Mouse (Mus musculus) midbrain, embryonic 11.5 days (tissue): ENCODE data around the gene AI481877. TPM values are rescaled to one million over a fixed set of nuclear protein-coding genes. Genes with fewer than 3 reads are reported as not detected.

Source experiments
- ATAC-seq: fragments of 200-750 bp; cut with Nextera tagmentation; 2 replicates; pipeline ENCODE4 v1.8.0; 2017; ENCODE audit warnings: moderate TSS enrichment, moderate library complexity; ENCODE audit not compliant: low FRiP score
- DNase-seq: peaks from one replicate; pipeline ENCODE4 v3.0.0; 2015; ENCODE audit warnings: low spot score; ENCODE audit errors: missing footprints
- H3K27ac ChIP-seq: fragments of 300-500 bp; sonication (generic); 2 replicates; pipeline ENCODE4 v1.5.1; 2014; ENCODE audit warnings: low read depth, low read length
- H3K27me3 ChIP-seq: fragments of 300-500 bp; sonication (generic); 2 replicates; pipeline ENCODE4 v1.6.1; 2014; ENCODE audit warnings: mild to moderate bottlenecking, low read length, moderate library complexity, mixed read lengths; ENCODE audit not compliant: control insufficient read depth, insufficient read depth
- H3K36me3 ChIP-seq: fragments of 300-500 bp; sonication (generic); 2 replicates; pipeline ENCODE4 v1.6.1; 2014; ENCODE audit warnings: mild to moderate bottlenecking, low read length, moderate library complexity, mixed read lengths; ENCODE audit not compliant: control insufficient read depth, insufficient read depth
- H3K4me1 ChIP-seq: fragments of 300-500 bp; sonication (generic); 2 replicates; pipeline ENCODE4 v1.6.1; 2014; ENCODE audit warnings: low read length; ENCODE audit not compliant: control insufficient read depth, insufficient read depth
- H3K4me2 ChIP-seq: fragments of 300-500 bp; sonication (generic); 2 replicates; pipeline ENCODE4 v1.6.1; 2014; ENCODE audit warnings: mild to moderate bottlenecking, moderate library complexity
- H3K4me3 ChIP-seq: fragments of 300-500 bp; sonication (generic); 2 replicates; pipeline ENCODE4 v1.5.1; 2014; ENCODE audit warnings: low read depth, low read length
- H3K9ac ChIP-seq: fragments of 300-500 bp; sonication (generic); 2 replicates; pipeline ENCODE4 v1.6.1; 2014; ENCODE audit warnings: low read length
- H3K9me3 ChIP-seq: fragments of 300-500 bp; sonication (generic); 2 replicates; pipeline ENCODE4 v1.6.1; 2016; ENCODE audit warnings: low read length; ENCODE audit not compliant: control insufficient read depth
- WGBS: fragments of 180-500 bp; shearing (Covaris S2); extraction: QIAGEN DNeasy Blood & Tissue Kit; methylation state at CpG from one replicate; pipeline ENCODE4 v1.1.7; 2014; 5-methylcytosine and 5-hydroxymethylcytosine counted together
- polyA plus RNA-seq: library from polyadenylated mRNA; unstranded; fragments of >200 nt; fragmentation: Nextera tagmentation; extraction: Ambion mirVana; gene quantifications from 2 replicates; pipeline ENCODE4 v1.2.1, GENCODE M21; 2014

AI481877 gene
- polyA plus RNA-seq, 1 experiment from 2014 or later, result not detected

GRCm38 (mm10) chr4:59150907-59151306 lies 12.1 kb upstream of the AI481877 start:
- Histone ChIP-seq H3K36me3 (no peaks in the 10 kb centered on the region), H3K4me3 (no peak overlapping the region), H3K4me2 (no peak overlapping the region), H3K27ac (no peak overlapping the region), H3K9me3 (no peaks in the 10 kb centered on the region), H3K27me3 (no peaks in the 10 kb centered on the region), H3K4me1 (no peaks in the 10 kb centered on the region), H3K9ac (no peak overlapping the region)
- ATAC-seq (no peak), DNase-seq (no peak)
- WGBS, result 88% methylated on average over 5 of the region's 5 CpGs

- no peak overlapping the region for H3K4me3 ChIP-seq
- DNase-seq (no peak), ATAC-seq (no peak)
- H3K4me2 ChIP-seq, result no peak overlapping the region
- no peaks in the 10 kb centered on the region for H3K36me3 ChIP-seq
- no peaks in the 10 kb centered on the region for H3K9me3 ChIP-seq
- no peaks in the 10 kb centered on the region for H3K27me3 ChIP-seq
- H3K4me1 ChIP-seq, result no peaks in the 10 kb centered on the region
- 85% methylated on average over 5 of the region's 5 CpGs for WGBS
- no peak overlapping the region for H3K9ac ChIP-seq
- no peak overlapping the region for H3K27ac ChIP-seq
These were observed 10.3 kb upstream of the AI481877 start for GRCm38 (mm10) chr4:59149043-59149442.

- WGBS, result 81% methylated on average over 4 of the region's 4 CpGs
- no peak overlapping the region for H3K4me3 ChIP-seq
- no peak overlapping the region for H3K27ac ChIP-seq
- DNase-seq (no peak), ATAC-seq (no peak)
- no peak overlapping the region for H3K9ac ChIP-seq
- H3K27me3 ChIP-seq, result no peaks in the 10 kb centered on the region
- no peaks in the 10 kb centered on the region for H3K4me1 ChIP-seq
- no peak overlapping the region for H3K4me2 ChIP-seq
- no peaks in the 10 kb centered on the region for H3K36me3 ChIP-seq
- no peaks in the 10 kb centered on the region for H3K9me3 ChIP-seq
These were observed 9.8 kb downstream of the AI481877 start for GRCm38 (mm10) chr4:59128935-59129334.

GRCm38 (mm10) chr4:59125053-59125452 lies 13.7 kb downstream of the AI481877 start:
- Histone ChIP-seq H3K27me3 (no peaks in the 10 kb centered on the region), H3K36me3 (no peaks in the 10 kb centered on the region), H3K4me2 (no peak overlapping the region), H3K9me3 (no peaks in the 10 kb centered on the region), H3K4me1 (no peaks in the 10 kb centered on the region), H3K27ac (no peak overlapping the region), H3K9ac (no peak overlapping the region), H3K4me3 (no peak overlapping the region)
- ATAC-seq, result no peak
- DNase-seq, result no peak
- WGBS, result 92% methylated on average over 1 of the region's 1 CpGs

- no peak for ATAC-seq
- H3K27ac ChIP-seq, result no peak overlapping the region
These were observed 15.2 kb downstream of the AI481877 start for GRCm38 (mm10) chr4:59123557-59123956.

GRCm38 (mm10) chr4:59117644-59118495 lies 20.9 kb downstream of the AI481877 start:
- H3K9me3 ChIP-seq, result no peaks in the 10 kb centered on the region
- H3K4me2 ChIP-seq, result no peak overlapping the region
- no peak overlapping the region for H3K9ac ChIP-seq
- whole genome bisulfite sequencing, result 98% methylated on average over 24 of the region's 24 CpGs
- H3K27me3 ChIP-seq, result no peaks in the 10 kb centered on the region
- no peak overlapping the region for H3K27ac ChIP-seq
- H3K4me3 ChIP-seq, result no peak overlapping the region
- DNase-seq, result no peak
- ATAC-seq, result no peak
- no peaks in the 10 kb centered on the region for H3K4me1 ChIP-seq
- no peaks in the 10 kb centered on the region for H3K36me3 ChIP-seq

More at GRCm38 (mm10) chr4:59123557-59123956, 15.2 kb downstream of the AI481877 start:
- no peak for DNase-seq
- Histone ChIP-seq H3K27me3 (no peaks in the 10 kb centered on the region), H3K4me1 (no peaks in the 10 kb centered on the region), H3K4me2 (no peak overlapping the region), H3K9ac (no peak overlapping the region), H3K4me3 (no peak overlapping the region), H3K36me3 (no peaks in the 10 kb centered on the region), H3K9me3 (no peaks in the 10 kb centered on the region)

- ATAC-seq (no peak), DNase-seq (no peak)
- Histone ChIP-seq H3K27me3 (no peaks in the 10 kb centered on the region), H3K4me2 (no peak overlapping the region), H3K27ac (no peak overlapping the region), H3K4me3 (no peak overlapping the region), H3K9ac (no peak overlapping the region), H3K4me1 (no peaks in the 10 kb centered on the region), H3K9me3 (no peaks in the 10 kb centered on the region), H3K36me3 (no peaks in the 10 kb centered on the region)
- 87% methylated on average over 4 of the region's 4 CpGs for WGBS
These were observed 30.1 kb downstream of the AI481877 start for GRCm38 (mm10) chr4:59108721-59109120.

- ATAC-seq (no peak), DNase-seq (no peak)
- no peaks in the 10 kb centered on the region for H3K4me1 ChIP-seq
- no peak overlapping the region for H3K27ac ChIP-seq
- no peaks in the 10 kb centered on the region for H3K36me3 ChIP-seq
- H3K9ac ChIP-seq, result no peak overlapping the region
- H3K4me3 ChIP-seq, result no peak overlapping the region
- H3K27me3 ChIP-seq, result no peaks in the 10 kb centered on the region
- no peak overlapping the region for H3K4me2 ChIP-seq
- 83% methylated on average over 2 of the region's 2 CpGs for WGBS
- no peaks in the 10 kb centered on the region for H3K9me3 ChIP-seq
These were observed 30.9 kb downstream of the AI481877 start for GRCm38 (mm10) chr4:59107886-59108285.

- H3K36me3 ChIP-seq, result no peaks in the 10 kb centered on the region
- H3K4me2 ChIP-seq, result no peak overlapping the region
- no peaks in the 10 kb centered on the region for H3K27me3 ChIP-seq
- no peak overlapping the region for H3K9ac ChIP-seq
- H3K4me3 ChIP-seq, result no peak overlapping the region
- 83% methylated on average over 5 of the region's 5 CpGs for WGBS
- no peaks in the 10 kb centered on the region for H3K9me3 ChIP-seq
- no peaks in the 10 kb centered on the region for H3K4me1 ChIP-seq
- no peak overlapping the region for H3K27ac ChIP-seq
- no peak for DNase-seq
- no peak for ATAC-seq
These were observed 32.1 kb downstream of the AI481877 start for GRCm38 (mm10) chr4:59106661-59107060.
